Mouse (Mus musculus) kidney, postnatal 10 days (tissue): ENCODE measurements around the gene Lrriq1.

Source experiments
- DNase-seq: peaks from one replicate; pipeline ENCODE4 v3.0.0; 2021; ENCODE audit warnings: mixed read lengths

The Lrriq1 gene

DNA sequence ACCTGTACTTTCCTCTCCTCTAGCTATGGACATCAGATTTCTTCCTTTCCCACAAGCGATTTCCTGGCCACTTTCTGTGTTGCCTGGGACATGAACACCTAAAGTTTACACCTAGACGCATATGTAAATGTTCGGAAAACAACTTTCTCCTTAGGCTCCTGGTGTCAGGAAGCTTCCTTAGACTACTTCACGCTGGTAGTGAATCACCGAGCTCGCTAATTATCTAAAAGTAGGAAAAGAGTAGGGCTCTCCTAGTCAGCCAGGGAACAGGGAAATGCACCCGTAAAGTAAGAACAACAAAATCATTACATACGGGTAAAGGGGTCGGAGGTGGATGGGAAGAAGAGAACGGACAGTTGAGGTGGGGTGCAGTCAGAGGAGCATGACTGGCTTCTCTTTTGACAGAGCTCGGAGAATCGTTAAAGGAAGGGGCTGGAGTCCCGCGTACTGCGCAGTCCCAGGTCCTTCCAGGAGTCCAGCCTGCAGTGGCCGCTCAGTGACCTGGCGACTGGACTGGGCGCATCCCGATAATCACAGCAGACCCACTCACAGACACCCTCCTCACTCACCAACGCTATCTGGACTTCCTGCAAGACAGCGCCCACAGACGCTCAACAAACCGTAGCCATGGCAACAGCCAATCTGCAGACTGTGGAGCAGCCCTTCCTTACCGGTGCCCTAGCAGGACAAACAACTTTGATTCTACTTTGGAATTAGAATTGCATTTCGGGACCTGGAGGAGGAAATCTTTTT lies at the start of gene Lrriq1:
TSS of gene Lrriq1 (minus strand) at position 616 of the 753 bp plus-strand sequence.
- DNase-seq: peak; percentile 85

DNA sequence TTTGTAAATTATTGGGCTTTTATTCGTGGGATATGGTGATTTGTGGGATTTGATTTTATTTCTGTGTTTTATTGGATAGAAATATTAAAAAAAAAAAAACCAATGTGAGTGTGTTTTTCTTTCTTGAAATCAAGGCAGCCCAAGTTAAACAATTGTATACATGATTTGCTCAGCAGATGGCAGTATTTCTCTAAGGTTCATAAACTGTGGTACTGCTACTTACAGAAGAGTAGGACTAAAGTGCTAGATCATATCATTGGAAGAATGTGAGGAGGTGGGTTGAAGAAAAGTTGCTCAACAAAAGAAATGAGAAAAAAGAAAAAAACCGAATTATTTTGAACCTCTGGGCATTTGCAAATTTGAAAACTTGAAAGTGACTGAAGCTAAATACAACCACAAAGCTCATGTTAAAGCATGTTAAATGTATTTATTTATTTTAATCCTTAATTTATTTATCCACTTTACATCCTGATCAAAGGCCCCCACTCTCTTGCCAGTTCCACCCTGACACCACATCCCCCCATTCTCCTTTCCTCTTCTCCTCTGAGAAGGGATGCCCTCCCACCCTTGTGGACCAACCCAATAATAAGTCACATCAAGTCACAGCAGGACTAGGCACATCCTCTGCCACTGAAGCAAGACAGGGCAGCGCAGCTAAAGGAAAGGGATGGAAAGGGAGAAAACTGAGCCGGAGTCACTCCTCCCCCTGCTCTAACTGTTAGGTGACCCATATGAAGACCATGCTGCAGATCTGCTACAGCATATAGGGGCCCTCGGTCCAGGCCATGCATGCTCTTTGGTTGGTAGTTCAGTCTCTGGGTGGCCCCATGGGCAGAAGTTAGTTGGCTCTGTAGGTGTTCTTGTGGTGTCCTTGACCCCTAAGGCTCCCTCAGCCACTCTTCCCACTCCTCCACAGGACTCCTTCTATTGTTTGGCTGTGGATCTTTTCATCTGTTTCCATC lies 18.0 kb upstream of the Lrriq1 start:
- DNase-seq: no peak

DNA sequence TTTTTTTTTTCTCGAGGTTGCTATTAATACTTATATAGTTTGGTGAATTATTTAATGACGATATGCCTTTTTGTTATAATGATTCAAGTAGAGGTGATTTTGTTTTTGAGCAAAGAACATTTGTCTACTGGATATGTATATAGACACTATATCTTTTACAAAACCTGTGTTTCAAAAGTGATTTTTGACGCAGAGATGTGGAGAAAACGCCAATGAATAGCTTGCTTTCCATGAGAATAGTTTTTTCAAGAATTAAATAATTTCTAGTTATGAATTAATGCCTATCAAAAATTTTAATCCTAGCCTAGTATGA lies 294 bp upstream of the Lrriq1 start:
- no peak for DNase-seq

GRCm38 (mm10) chr10:103226646-103227045 lies 9.5 kb downstream of the Lrriq1 start:
- DNase-seq: no peak

- no peak for DNase-seq
Observed at GRCm38 (mm10) chr10:103194655-103195328, 41.3 kb downstream of the Lrriq1 start.

DNA sequence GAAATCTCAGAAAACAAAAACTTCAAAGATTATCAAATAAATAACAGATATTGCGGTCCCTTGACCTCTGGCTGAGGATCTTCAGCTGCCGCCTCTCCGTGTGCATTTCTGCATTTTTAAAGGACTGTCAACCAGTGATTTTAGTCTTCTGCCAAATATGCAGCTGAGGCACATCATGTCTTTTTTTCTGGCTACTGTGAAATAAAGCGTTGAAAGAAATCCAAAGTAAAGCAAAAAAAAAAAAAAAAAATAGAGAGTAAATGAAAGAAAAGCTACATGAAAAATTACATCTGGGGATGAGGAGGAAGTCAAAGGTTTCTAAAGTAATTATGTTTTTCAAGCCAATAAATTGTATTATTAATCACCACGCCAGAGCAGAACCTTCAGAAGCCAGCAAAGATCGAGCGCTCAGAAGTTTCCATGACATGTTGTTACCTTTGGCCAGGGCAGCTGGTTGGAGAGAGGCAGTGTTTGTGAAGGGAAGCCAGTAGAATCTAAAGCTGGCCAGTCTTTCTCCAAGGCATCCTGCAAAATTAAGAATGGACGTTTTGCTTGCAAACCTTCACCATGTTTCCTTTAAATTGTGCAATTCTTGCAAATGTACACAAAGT lies 90.2 kb downstream of the Lrriq1 start:
- DNase-seq: peak; percentile 58

DNA sequence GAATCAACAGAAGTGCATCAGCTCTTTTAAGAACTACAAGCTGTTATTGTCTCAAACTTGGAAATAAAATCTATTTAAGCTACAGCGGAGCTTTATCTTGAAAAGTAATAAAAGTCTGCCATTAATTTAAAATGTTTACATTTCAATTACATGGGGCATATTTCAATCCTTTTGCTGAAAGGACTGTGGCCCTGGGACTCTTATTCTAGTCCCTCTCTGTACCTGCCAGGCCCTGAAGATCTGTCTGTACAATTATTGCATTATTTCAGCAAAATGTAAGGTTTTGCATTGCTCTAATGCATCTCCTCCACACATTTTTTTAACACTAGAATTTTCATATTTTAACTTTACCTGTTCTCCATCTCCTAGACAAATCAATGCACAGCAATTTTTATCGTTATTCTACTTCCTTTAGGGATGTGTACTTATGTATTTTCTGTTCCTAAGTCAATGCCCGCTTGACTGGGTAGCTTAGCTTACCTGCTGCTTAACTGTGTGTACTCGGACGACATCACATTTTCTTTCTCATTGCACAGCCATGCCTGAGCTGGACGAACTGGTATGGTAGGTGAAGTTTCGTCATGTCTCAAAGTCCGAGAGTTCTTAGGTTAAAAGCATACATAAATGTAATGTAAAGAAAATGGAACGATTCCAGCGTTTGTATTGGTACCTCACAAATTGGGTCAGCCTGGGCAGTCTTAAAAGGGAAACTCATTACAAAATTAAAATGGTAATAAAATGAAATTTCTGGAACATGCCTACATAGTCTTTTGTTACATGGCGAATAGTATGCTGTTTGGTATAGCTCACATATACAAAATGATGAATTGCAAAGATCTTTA lies 91.0 kb downstream of the Lrriq1 start:
- DNase-seq: no peak

DNA sequence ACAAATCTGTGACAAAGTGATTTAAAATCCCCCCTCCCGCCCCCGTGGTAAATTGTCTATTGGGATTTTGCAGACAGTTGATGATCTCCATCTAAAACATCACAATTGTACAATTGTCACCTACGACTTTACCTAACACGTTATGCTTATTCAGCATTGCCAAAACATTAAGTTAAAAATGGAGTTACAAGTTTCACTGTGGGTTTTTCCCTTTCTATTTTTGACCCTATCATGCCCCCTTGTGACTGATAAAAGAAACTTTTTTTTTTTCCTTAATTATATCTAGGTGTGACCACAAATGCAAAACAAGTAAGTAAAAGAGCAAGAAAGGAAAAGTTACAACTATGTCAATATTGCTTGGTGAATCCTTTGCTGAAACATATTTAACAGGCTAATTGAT lies 93.6 kb downstream of the Lrriq1 start:
- no peak for DNase-seq

- peak; percentile 60 for DNase-seq
Observed at GRCm38 (mm10) chr10:103141532-103141931, 94.6 kb downstream of the Lrriq1 start.

DNA sequence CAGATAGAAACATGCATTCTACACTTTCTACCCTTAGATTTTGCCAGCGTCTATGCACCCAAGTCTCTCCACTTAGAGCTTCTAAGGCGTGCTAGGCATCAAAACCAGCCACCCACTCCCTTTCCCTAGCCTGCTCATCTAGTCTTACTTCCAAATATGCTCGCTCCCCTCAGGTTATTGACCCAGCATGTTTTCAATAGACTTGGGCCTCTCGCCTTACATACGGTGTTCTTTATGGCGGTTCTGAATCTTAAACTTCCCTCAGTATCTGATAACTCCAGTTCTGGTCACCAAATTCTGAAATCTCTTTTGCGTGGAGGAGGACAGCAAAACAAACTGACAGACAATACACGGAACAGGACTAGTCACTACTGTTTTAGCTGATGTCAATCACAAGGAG lies 95.5 kb downstream of the Lrriq1 start:
- no peak for DNase-seq

GRCm38 (mm10) chr10:103114629-103115028 lies 121.5 kb downstream of the Lrriq1 start:
- no peak for DNase-seq

GRCm38 (mm10) chr10:103108090-103108489 lies 128.0 kb downstream of the Lrriq1 start:
- DNase-seq: no peak

- DNase-seq: no peak
Observed at GRCm38 (mm10) chr10:103086101-103086500, 150.0 kb downstream of the Lrriq1 start.

DNA sequence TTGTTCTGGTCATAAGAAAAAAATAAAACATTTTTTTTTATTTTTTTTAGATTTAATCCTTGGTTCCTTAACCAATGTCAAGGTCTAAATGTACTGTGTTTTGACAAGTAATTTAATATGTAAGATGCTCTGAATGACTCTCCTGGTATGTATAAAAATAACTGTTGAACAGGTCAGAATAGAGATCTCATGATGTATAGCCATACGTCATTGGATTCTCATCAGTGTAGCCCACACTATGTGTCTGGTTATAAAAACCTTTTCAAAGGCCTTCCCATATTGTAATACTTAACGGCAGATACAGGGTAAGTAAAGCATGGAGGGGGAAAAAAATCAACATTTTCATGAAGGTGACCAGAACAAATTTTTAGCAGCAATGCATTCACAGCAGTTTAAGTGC lies 186.5 kb downstream of the Lrriq1 start:
- DNase-seq: no peak

GRCm38 (mm10) chr10:103046623-103047022 lies 189.5 kb downstream of the Lrriq1 start:
- no peak for DNase-seq

GRCm38 (mm10) chr10:103045019-103045418 lies 191.1 kb downstream of the Lrriq1 start:
- no peak for DNase-seq

GRCm38 (mm10) chr10:103035002-103035640 lies 201.0 kb downstream of the Lrriq1 start:
- no peak for DNase-seq

DNA sequence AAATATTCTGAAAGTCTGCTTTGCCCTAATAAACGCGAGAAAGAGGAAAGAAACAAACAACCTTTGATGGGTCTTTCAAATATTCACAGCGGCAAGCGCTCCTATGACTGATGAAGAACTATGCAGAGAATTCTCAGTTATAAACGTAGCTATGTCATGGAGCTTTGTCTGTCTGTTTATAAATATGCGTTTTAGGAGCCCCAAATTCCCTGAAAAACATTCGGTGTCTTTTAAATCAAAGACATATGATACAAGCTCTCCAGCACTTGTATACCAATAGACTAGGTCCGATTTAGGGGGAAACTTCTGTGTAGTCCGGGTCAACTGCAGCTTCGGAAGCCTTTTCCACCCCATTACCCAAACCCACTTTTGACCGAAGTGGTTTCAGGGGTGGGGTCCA lies 205.2 kb downstream of the Lrriq1 start:
- no peak for DNase-seq

- DNase-seq: peak; percentile 27
Observed at GRCm38 (mm10) chr10:103029730-103030490, 206.2 kb downstream of the Lrriq1 start, which contains the start of gene Alx1. Alx1 (minus strand) TSS chr10:103030215.

GRCm38 (mm10) chr10:103029132-103029729 lies 206.9 kb downstream of the Lrriq1 start:
- peak; percentile 34 for DNase-seq
